Mouse (Mus musculus): Measurements from ENCODE around the gene Strap.

DNA sequence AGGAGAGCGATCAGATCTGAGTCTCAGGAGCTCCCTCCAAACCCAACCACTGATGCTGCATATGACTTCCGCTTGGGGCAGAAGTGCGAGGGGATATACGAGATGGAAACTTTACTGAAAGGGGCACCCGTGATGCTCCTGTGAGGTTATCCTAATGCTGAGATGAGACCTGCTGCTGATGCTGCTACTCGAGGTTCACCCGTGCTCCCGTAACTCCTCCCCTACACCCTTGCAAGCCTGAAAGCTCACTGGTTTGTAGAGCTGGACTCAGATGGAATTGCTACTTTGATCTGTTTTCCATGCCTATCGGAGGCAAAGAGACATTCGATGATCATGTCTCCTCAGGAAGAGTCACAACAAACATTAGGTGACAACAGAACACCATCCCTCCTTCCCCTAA is 28.7 kb upstream of the Strap start:
- TF ChIP-seq CTCF (IDR thresholded peaks at IDR 0.05; ENCODE audit: low read depth) (no peak), EP300 (IDR thresholded peaks at IDR 0.05; ENCODE audit: low read depth) (no peak)

Data from liver, embryonic 14.5 days (tissue).